Mouse (Mus musculus) midbrain, embryonic 10.5 days (tissue): Measurements from ENCODE around the gene Iscu. TPM values are rescaled to one million over a fixed set of nuclear protein-coding genes. Genes with fewer than 3 reads are reported as not detected.

ENCODE experiments used
- DNase-seq: peaks from one replicate; pipeline ENCODE4 v3.0.0-alpha.2; 2017; ENCODE audit warnings: low spot score
- H3K27ac ChIP-seq: fragments of 300-500 bp; sonication (generic); replicated peaks from 2 replicates; pipeline ENCODE4 v1.5.1; 2016; ENCODE audit warnings: mild to moderate bottlenecking
- H3K27me3 ChIP-seq: fragments of 300-500 bp; sonication (generic); 2 replicates; pipeline ENCODE4 v1.6.1; 2016; ENCODE audit warnings: low read depth, mild to moderate bottlenecking; ENCODE audit not compliant: poor library complexity, severe bottlenecking
- H3K36me3 ChIP-seq: fragments of 300-500 bp; sonication (generic); 2 replicates; pipeline ENCODE4 v1.6.1; 2016; ENCODE audit warnings: mild to moderate bottlenecking, moderate library complexity
- H3K4me1 ChIP-seq: fragments of 300-500 bp; sonication (generic); 2 replicates; pipeline ENCODE4 v1.6.1; 2016
- H3K4me3 ChIP-seq: fragments of 300-500 bp; sonication (generic); 2 replicates; pipeline ENCODE4 v1.5.1; 2016; ENCODE audit warnings: mild to moderate bottlenecking, moderate library complexity
- H3K9me3 ChIP-seq: fragments of 300-500 bp; sonication (generic); replicated peaks from 2 replicates; pipeline ENCODE4 v1.6.1; 2016; ENCODE audit warnings: mild to moderate bottlenecking
- WGBS: fragments of 180-500 bp; shearing (Covaris S2); methylation state at CpG from one replicate; pipeline ENCODE4 v1.1.7; 2016; 5-methylcytosine and 5-hydroxymethylcytosine counted together
- polyA plus RNA-seq: library from polyadenylated mRNA; unstranded; fragments of >200 nt; fragmentation: Nextera tagmentation; extraction: Ambion mirVana; gene quantifications from 2 replicates; pipeline ENCODE4 v1.2.1, GENCODE M21; 2016

Iscu gene
- polyA plus RNA-seq, 1 experiment from 2014 or later: 111 TPM

- Histone ChIP-seq H3K36me3 (no peaks in the 10 kb centered on the region), H3K27ac (no peak overlapping the region), H3K27me3 (peaks cover 15% of the 10 kb centered on the region), H3K4me1 (peaks cover 32% of the 10 kb centered on the region), H3K9me3 (peaks cover 7% of the 10 kb centered on the region; the same call in 1 of the 2 replicates), H3K4me3 (no peak overlapping the region)
- WGBS: 42% methylated on average over 27 of the region's 27 CpGs
- no peak for DNase-seq
These were observed 41.8 kb downstream of the Iscu start for GRCm38 (mm10) chr5:113814111-113815040.

- WGBS: 62% methylated on average over 11 of the region's 11 CpGs
- no peaks in the 10 kb centered on the region for H3K36me3 ChIP-seq
- H3K27ac ChIP-seq: no peak overlapping the region
These were observed 42.5 kb downstream of the Iscu start for GRCm38 (mm10) chr5:113815041-113815389.

GRCm38 (mm10) chr5:113815638-113816152 is 43.1 kb downstream of the Iscu start:
- WGBS: 14% methylated on average over 15 of the region's 15 CpGs
- Histone ChIP-seq H3K27ac (peak overlapping the region; percentile 25; the same call in 1 of the 2 replicates), H3K36me3 (no peaks in the 10 kb centered on the region), H3K4me3 (no peak overlapping the region), H3K9me3 (no peaks in the 10 kb centered on the region; the same call in 1 of the 2 replicates), H3K27me3 (peaks cover 15% of the 10 kb centered on the region), H3K4me1 (peaks cover 32% of the 10 kb centered on the region)
- peak; percentile 89 for DNase-seq

More at GRCm38 (mm10) chr5:113815041-113815389, 42.5 kb downstream of the Iscu start:
- Histone ChIP-seq H3K9me3 (peaks cover 5% of the 10 kb centered on the region; the same call in 1 of the 2 replicates), H3K27me3 (peaks cover 15% of the 10 kb centered on the region), H3K4me3 (no peak overlapping the region), H3K4me1 (peaks cover 32% of the 10 kb centered on the region)
- no peak for DNase-seq

GRCm38 (mm10) chr5:113818572-113818971 is 46.0 kb downstream of the Iscu start:
- 73% methylated on average over 14 of the region's 14 CpGs for whole genome bisulfite sequencing
- H3K36me3 ChIP-seq: no peaks in the 10 kb centered on the region
- peaks cover 15% of the 10 kb centered on the region for H3K27me3 ChIP-seq
- peaks cover 32% of the 10 kb centered on the region for H3K4me1 ChIP-seq
- H3K4me3 ChIP-seq: no peak overlapping the region
- no peak overlapping the region for H3K27ac ChIP-seq
- no peaks in the 10 kb centered on the region for H3K9me3 ChIP-seq
- no peak for DNase-seq

GRCm38 (mm10) chr5:113824228-113824627 is 51.7 kb downstream of the Iscu start:
- Histone ChIP-seq H3K27me3 (no peaks in the 10 kb centered on the region), H3K4me3 (no peak overlapping the region), H3K27ac (no peak overlapping the region), H3K4me1 (peaks cover 8% of the 10 kb centered on the region; the same call in 1 of the 2 replicates), H3K9me3 (no peaks in the 10 kb centered on the region), H3K36me3 (no peaks in the 10 kb centered on the region)
- no peak for DNase-seq
- WGBS: 85% methylated on average over 4 of the region's 4 CpGs

- no peaks in the 10 kb centered on the region for H3K9me3 ChIP-seq
- no peak for DNase-seq
- H3K4me3 ChIP-seq: no peak overlapping the region
- H3K36me3 ChIP-seq: no peaks in the 10 kb centered on the region
- WGBS: 83% methylated on average over 7 of the region's 7 CpGs
- H3K4me1 ChIP-seq: peaks cover 8% of the 10 kb centered on the region; the same call in 1 of the 2 replicates
- no peak overlapping the region for H3K27ac ChIP-seq
- H3K27me3 ChIP-seq: no peaks in the 10 kb centered on the region
These were observed 53.0 kb downstream of the Iscu start for GRCm38 (mm10) chr5:113825558-113825957.

- Histone ChIP-seq H3K27me3 (no peaks in the 10 kb centered on the region), H3K4me3 (no peak overlapping the region), H3K27ac (no peak overlapping the region), H3K9me3 (no peaks in the 10 kb centered on the region), H3K4me1 (peaks cover 8% of the 10 kb centered on the region; the same call in 1 of the 2 replicates), H3K36me3 (no peaks in the 10 kb centered on the region)
- no peak for DNase-seq
- 92% methylated on average over 4 of the region's 4 CpGs for WGBS
These were observed 54.1 kb downstream of the Iscu start for GRCm38 (mm10) chr5:113826619-113827018.

Other genes starting within 250 kb of the Iscu start
- gene Cmklr1, start 122.3 kb upstream of the Iscu start, polyA plus RNA-seq: 0.58 and 1.1 TPM in 2 replicates
- gene 1700069L16Rik, start 48.0 kb upstream of the Iscu start, polyA plus RNA-seq: not detected in 2 replicates
- 4.8 and 5.5 TPM in 2 replicates for gene Ficd, start 36.9 kb upstream of the Iscu start, polyA plus RNA-seq
- 75.4 and 77.1 TPM in 2 replicates for gene Sart3, start 238 bp upstream of the Iscu start, polyA plus RNA-seq
- 23.6 and 25.1 TPM in 2 replicates for gene Tmem119, start 27.8 kb downstream of the Iscu start, polyA plus RNA-seq
- 0.77 and 1.5 TPM in 2 replicates for gene Selplg, start 59.9 kb downstream of the Iscu start, polyA plus RNA-seq
- gene Coro1c, start 136.0 kb downstream of the Iscu start, polyA plus RNA-seq: 205 and 233 TPM in 2 replicates
- gene Ssh1, start 221.1 kb downstream of the Iscu start, polyA plus RNA-seq: 13.3 and 16.8 TPM in 2 replicates
- not detected in 2 replicates for gene Dao, start 231.0 kb downstream of the Iscu start, polyA plus RNA-seq